Mouse (Mus musculus) adrenal gland, postnatal 14 days (tissue): ENCODE data around the gene Dusp6. TPM values are rescaled to one million over a fixed set of nuclear protein-coding genes. Genes with fewer than 3 reads are reported as not detected.

ENCODE experiments used
- DNase-seq: peaks from one replicate; pipeline ENCODE4 v3.0.0; 2021; ENCODE audit warnings: mixed read lengths
- total RNA-seq: library from RNA; stranded (reverse); gene quantifications from 2 replicates; pipeline ENCODE4 v1.2.3, GENCODE M21; 2021

Gene Dusp6
- total RNA-seq, 1 experiment from 2014 or later, result 113 TPM

GRCm38 (mm10) chr10:99271016-99271415, 8.0 kb downstream of the Dusp6 start:
- peak; percentile 75 for DNase-seq

DNA sequence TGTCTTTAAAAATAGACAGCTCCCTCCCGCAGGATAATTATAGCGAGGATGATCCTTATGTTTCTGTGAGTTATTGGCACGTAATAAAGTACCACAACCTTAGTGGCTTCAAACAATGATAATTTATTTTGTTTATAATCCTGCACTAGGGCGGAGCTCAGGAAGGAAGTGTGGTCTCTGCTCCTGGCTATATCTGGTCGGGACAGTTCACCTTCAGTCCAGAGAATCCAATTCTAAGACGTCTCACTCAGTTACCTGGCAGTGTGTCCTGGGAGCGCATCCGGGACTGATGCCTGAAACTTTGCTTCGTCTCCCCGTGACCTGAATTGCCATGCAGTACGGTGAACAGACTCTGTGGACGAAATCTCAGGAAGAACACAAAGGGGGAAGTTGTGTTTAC, 10.0 kb downstream of the Dusp6 start:
- DNase-seq, result no peak

GRCm38 (mm10) chr10:99274640-99275039, 11.6 kb downstream of the Dusp6 start:
- DNase-seq, result peak; percentile 59

- DNase-seq, result no peak
Observed at GRCm38 (mm10) chr10:99279067-99279880, 16.2 kb downstream of the Dusp6 start.

DNA sequence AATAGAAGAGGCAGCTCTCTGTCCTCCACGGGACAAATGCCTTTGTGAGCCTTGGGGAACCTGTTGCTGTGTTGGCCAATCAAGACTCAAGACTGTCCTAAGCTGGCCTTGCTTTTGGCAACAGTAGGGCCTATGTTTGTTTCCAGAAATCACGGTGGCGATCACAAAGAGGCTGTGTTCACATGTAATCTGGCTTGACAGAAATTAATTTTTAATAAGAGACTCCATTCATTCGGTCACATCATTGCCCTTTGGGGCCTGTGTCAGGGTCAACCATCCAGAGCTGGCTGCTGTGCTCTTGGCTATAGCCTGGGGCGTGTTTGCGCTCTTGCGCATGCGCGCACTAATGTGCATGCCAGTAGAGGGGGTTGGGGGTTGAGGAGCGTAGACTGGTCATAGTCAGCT, 21.0 kb downstream of the Dusp6 start:
- DNase-seq, result no peak

DNA sequence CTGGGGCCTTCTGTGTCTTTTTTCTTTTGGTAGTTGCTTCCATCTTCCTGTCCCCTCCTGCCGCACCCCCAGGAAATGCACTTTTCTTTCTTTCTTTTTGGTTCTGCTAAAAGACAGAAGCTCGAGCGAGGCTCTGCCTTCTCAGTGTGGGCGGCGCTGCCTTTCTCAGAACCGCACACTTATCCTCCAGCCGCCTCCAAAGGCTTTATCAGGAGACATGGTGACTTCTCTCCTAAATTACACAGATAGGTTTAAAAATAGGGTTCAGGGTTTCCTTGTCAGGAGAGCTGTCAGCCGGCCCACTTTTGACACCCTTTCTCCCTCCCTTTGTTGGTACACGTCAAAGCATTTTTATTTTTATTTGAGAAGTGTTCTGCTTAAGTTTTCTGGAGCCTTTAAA, 21.9 kb downstream of the Dusp6 start:
- no peak for DNase-seq

DNA sequence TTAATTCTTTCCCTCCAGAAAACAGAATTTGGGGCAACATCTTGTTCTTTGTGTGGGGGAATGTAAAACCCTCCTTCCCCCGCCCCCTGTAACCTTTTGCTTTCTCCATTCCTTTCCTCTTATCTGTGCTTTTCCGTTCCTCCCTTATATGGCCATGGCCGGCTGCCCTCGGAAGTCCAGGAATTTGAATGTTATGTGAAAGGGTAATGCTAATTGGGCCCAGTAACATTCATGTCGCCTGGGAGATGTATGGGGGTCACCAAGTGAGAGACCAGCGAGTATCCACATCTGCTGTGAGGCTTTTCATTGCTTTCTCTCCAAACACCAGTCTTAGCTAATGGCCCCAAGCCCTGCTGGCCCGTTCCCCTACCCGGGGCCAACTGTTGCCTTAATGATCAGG, 22.7 kb downstream of the Dusp6 start:
- DNase-seq, result no peak

DNA sequence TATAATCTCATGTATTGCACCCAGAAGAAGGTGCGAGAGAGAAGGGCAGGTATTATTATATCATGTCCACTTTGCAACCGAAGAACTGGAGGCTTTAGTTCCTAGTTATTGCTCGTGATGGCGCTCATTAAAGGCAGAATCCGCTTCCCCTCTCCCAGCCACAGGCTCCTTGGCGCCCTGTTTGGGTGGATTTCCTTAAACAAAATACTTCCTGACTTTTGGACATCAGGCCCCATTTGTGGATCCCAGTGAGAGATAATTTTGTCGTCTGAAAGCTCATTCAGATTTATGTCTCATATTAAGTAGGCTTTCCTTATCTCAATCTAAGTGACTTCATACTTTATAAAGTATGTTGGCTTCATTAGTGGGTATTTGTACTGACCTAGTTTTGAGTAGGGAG, 23.2 kb downstream of the Dusp6 start:
- no peak for DNase-seq

DNA sequence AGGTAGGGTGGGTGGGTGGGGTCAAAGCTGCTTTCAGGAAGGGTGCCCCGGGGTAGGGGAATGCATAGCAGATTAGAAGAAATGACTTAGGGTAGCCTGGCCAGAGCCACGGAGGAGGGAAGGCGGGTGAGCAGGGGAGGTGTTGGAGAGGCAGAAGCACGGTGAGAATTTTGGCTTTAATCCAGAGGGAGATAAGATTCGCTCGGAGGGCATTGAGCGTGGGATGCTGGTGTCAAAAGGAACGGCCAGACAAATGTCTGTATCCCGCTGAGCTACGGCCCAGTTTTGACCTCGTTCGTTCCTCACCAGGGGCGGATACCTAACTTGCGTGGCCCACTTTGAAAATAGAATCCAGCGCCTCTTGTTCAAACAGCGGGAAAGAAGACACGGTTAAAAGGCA, 23.8 kb downstream of the Dusp6 start:
- peak; percentile 35 for DNase-seq

DNA sequence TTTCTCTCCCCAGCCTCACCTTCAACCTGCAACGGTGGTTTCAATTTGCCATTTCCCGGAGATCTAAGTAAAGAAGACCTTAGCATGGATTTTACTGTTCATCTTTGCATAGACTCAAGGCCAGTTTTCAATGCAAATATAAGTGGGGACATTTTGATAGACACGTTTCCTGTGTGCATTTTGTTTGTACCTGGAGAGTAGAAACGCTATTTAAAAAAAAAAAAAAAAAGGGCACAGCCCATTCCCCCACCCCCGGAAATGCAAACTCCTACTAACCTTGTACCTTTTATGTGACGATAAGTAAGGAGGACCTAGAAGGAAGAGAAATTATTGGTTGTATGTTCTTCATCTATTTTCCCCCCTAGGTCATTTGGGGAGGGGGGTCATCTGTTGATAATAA, 24.2 kb downstream of the Dusp6 start:
- no peak for DNase-seq

DNA sequence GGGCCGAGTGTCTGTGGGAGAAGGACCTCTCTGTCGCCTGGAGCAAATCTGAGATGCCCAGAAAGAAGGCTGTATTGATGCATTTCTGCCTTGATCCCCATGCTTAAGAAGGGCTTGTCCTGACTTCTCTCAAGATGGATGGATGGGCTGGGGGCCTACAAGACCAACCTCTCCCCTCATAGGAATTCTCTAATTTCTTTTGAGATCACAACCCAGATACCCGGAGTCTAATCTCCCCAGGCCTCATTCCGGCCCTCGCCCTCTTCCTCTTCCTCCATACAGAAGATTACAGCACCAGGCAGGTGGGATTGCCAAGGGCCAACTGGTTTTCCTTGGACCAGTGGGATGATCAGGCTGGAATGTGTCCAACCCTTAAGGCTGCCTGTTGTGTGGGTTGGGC, 26.1 kb downstream of the Dusp6 start:
- no peak for DNase-seq

GRCm38 (mm10) chr10:99293111-99293640, 30.1 kb downstream of the Dusp6 start:
- no peak for DNase-seq

DNA sequence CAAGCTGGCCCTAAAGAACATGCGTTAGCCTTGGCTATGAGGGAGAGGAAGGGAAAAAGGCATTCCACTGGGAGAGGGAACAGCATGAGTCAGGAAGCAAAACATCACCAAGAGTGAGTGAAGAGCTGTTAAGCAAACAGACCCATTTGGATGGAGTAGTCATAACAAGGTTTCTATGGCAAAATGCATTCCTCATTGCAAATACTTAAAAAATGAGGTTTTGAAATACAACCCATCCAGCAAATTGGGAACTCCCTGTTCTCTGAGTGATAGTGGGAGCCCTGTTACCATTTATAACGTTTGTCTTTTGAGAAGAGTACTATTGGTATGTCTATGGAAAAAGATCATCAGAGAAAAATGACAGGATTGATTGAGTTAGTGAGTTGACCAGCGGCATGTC, 34.7 kb downstream of the Dusp6 start:
- no peak for DNase-seq

DNA sequence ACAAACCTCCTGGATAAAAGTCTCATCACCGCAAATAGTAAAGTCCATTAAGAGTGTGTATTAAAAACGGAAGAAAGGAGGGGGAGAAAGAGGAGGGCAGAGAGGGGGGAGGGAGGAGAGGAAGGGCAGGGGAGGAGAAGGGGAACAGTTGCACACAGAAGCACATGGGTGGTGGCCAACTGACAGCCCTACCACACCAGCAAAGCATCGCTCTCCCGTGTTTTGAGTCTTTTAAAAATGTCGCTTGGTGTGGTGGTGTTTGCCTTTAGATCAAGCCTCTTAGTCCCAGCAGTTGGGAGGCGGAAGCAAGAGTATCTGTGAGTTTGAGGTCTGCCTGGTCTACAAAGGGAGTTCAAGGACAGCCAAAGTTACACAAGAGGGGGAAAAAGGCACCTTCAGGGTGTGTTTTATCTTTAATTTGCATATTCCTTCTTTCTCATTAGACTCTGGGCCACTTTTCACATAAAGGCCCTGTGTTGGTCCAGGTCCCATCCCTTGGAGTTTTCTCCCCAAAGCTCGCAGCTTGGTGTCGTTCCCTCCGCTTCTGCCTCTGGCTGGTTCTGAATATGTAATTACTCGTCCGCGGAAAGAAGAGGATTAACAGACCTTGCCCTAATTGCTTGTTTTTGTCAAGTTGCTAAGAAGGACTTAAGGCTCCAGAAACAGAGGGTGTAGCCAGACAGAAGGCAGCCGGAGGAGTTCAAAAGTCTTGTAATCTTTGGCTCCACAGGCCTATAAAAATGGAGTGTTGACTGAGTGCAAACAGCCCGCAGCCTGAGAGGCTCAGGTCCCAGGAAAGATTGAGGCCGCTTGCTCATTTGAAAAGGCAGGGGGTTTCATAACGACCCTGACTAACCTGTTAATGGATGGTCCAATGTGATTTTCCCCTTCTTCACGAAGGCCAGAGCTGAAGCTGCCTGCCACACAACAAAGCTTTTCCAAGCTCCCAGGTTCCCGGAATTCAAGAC, 35.6 kb downstream of the Dusp6 start:
- DNase-seq, result no peak

GRCm38 (mm10) chr10:99299303-99299702, 36.3 kb downstream of the Dusp6 start:
- DNase-seq, result no peak

DNA sequence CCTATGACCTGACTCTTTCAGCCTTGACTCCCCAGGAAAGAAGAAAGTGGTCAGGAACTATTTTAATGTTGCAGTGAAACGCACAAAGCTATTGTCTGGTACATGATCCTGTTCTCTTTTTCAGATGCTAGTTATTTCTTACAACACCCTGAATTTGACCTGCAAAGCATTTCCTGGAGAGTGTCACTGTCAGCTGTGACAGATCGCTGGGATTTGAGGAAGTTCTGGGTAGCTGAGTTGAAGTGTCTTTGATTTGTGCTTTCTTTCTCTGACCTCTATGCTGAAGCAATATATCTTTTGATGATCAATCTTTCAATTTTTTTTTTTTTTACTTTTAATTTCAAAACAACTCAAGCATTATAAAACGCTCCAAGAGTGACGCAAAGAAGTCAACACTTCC, 39.0 kb downstream of the Dusp6 start:
- no peak for DNase-seq

DNA sequence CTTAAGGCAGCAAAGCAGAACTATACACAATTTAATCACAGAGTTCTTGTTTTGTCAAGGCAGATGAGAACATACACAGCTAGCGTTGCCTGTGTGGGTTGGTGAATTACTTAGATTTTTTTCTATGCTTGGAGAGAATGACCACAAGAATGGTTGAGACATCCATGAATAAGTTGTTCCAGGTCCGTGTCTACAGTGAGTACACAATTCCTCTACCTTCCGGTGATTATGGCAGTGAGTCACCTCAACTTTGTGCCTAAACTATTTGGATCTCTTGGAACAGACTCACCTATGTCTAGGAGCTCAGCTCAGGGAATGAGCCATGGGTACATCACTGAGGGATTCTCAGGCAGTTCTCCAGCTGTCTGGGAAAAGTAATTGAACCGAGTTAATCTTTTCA, 45.8 kb downstream of the Dusp6 start:
- no peak for DNase-seq

DNA sequence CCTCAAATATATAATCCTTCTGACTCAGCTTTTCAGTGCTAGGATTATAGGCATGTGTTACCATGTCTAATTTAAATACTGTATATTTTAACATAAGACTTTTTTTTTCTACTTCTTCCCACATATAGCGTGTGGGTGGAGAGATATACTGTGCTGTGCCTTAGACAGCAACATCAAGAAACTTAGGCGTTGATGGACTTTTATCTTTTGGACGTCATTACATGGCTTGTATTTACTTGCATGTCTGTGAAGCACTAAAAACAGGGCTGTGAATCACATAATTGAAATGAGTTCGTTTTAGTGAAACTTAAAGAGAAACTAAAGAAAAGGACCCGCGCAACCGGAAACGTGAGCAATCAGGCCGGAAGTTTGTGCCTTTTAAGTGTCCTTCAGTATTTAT, 46.6 kb downstream of the Dusp6 start:
- no peak for DNase-seq

- DNase-seq, result no peak
Observed at GRCm38 (mm10) chr10:99310204-99310603, 47.2 kb downstream of the Dusp6 start.

DNA sequence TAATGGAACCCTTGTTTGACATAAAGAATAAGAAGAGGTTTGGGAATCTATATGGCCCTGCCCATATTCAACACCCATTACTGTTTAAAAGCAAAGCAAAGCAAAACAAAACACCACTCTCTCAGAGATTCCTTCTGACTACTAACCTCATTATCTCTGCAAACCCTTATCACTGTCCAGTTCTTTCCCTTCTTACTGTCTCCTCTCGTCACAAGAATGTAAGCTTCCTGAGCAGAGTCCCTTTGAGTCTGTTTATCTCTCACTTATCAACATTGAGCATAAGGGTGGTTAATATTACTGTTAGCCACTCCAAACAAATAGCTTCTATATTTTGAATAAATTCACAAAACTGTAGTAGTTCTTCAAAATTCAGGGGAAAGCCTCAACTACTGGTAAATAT, 48.9 kb downstream of the Dusp6 start:
- no peak for DNase-seq

GRCm38 (mm10) chr10:99314366-99314765, 51.3 kb downstream of the Dusp6 start:
- no peak for DNase-seq

- DNase-seq, result no peak
Observed at GRCm38 (mm10) chr10:99317057-99317456, 54.0 kb downstream of the Dusp6 start.
